Mouse (Mus musculus): ENCODE data around the gene Ky.

The Ky gene

GRCm38 (mm10) chr9:102505700-102506585, at the start of gene Ky:
Gene Ky (plus strand): TSS chr9:102505750.
- peak; percentile 72 to 73 for DNase-seq

DNA sequence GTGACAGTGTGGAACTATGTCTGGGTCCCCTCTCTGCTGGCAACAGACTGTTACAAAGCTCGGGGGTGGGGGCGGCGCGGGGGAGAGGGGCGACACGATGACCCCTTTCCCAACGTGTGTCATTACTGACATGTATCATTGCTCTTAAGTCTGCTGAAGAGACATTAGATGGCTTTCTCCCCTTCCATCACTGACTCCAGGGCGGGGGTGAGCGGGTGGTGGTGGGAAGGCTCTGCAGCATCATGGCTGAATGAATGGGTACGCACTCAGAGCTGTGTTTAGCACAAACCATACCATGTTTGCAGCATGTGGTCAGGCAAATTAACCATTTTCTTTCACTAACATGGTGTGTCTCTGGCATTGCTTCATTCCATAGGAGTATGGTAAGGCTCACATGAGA, 43.3 kb upstream of the Ky start:
- no peak for DNase-seq

DNA sequence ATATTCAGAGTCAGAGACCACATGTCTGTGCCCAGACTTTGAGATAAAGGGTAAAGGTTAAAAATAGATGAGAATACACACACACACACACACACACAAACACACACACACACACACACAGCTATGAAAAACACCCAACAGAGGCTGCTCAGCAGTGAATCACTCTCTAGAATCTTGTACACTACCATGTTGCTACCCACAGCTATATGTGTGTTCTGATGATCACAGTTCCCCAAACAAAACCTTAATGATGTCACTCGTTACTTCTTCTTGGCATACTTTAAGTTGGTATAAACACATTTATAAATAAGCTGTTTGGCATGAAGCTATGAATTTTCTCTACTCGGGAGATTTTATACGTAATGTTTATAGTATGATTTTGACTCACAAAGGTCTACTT, 40.5 kb upstream of the Ky start:
- no peak for DNase-seq

DNA sequence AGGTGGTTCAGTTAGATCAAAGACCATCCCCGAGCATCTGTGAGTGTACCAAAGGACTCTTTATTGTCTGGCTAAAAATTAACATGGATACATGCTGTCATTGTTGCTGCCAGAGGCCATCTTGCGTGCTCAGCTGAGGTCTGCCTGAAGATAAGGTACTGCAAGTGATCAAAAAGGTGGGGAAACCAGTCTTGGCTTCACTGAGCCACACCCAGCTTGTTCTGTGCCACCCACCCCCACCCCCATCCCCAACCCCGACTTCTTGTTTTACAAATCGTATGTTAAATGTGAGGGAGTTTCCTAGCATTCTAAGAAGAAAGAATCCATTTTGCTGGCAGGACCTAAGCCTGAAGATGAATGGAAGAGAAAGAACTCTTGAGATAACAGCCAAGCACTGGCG, 39.8 kb upstream of the Ky start:
- DNase-seq, result no peak

DNA sequence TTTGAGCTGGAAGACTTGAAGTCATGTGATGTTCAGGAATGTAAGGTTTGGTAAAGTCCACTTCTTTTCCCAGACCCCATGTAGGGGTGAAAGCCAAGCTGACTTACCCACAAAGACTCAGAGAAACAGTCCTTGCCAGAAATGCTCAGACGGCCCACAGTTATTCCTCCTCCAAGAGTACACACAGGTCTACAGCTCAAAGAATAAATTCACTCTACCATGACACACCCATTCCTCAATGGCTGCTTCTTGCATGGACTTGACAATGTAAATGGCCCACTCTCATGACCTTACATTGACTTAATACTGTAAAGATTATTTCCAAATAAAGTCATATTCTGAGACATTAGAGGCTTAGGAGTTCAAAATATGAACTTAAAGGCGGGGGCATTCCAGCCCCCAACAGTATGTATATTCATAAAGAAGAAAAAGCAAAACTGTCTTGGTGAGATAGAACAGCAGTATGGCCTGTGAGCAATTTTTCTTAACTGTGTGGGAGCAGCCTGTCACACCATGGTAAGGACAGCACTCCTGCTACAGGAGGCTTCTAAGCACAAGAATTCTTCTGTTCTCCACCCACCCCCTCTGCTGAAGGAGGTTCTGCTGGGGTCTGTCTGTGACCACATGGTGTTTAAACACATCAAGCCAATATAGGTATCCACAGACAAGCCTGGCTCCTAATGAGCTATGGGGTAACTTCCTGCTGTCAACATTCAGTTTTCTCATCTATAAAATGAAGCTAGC, 35.3 kb upstream of the Ky start:
- DNase-seq, result no peak

DNA sequence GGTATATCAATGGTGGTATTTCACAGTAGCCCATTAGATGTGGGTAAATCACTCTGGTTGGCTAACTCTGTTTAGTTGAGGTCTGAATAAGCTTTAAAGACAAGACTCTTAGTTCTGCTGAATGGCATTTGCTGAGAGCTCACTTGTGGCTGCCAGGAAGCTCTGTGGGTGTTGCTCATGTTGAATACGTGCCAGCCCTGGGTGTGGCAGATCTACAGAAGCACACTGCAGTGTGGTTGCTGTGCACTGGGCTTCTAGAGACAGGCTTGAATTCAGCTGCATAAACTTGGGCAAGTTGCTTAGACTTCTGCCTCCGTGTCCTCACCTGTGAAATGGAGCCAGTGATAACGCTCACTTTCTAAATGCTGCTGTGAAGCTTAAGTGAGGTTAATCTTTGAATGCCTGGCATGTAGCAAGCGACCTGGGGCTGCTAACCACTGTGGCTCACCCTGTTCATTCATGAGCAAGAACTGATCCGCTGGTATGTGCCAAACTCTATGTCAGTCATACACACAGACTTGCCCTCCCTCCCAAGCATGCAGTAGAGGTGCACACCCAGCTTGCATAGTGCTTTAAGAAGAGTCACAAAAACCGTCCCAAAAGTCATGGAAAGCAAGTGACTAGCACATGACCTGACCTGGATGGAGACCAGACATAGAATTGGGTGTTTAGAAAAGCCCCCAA, 27.6 kb upstream of the Ky start:
- peak; percentile 58 to 59 for DNase-seq

DNA sequence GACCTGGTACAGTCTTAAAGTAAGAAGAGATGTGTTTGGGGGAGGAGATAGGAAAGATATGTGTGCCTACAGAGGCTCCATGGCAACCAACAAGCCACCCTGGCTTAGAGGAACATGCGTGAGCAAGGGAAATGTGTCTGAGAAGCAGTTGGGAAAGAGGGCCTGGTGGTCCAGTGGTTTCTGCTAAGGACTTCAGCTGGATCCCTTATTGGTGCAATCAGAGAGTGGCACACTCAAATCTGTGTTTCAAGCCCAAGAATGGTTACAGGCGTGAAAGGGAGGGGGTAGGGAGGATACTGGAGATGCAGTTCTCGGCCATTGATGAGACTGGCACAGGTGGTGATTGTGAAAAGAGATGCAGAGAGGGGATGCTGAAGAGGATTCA, 27.1 kb upstream of the Ky start:
- DNase-seq, result no peak

DNA sequence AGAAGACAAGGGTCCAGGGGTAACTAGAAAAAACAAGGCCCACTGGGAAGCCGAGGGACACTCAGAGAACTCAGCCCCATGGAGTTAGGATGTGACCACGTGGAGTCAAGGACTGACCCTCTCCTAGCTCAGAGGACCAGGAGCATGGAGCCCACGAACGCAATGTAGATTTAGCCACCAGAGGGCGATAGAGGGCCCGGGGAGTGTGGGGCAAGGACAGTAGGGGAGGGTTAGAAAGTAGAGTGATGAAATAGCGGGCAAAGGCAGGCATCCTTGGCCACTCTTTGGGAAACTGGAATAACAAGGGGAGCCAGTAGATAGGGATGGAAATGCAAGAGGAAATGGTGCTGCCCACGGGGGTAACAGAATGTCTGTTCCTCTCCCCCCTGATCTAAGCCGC, 26.5 kb upstream of the Ky start:
- DNase-seq, result peak; percentile 72 to 74

DNA sequence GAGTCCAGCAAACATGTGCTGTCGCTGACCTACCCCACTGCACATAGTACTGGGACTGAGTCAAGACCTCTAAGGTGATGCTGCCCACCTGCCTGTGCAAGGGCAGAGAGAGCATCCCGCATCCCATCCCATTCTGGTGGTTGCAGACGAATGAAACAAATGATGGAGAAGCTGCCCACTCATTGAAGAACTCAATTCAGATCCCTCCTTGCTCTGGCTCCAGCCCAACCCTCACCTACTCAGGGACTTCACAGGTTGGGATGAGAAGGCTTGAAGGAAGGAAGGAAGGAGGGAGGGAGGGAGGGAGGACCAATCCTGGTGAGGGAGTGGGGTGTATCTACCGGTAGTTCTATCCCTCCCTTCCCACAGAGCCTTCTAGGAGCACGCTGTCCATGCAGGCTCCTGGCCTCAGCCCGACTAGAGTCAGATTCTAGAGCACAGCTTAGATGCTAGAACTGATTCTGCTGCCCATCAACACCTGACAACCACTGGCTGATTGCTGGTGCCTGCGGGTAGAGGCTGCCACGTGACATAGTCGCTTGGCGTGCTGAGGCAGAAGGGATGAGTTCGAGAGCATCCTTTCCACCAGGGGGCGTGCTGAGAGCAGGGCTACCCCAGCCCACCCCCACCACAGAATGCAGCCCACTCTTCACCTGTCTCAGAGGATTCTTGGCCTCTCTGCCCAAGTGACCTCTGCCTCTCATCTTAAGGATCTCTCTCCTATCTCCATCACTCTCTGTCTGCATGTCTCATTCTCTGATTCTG, 13.3 kb upstream of the Ky start:
- DNase-seq, result peak; percentile 85

DNA sequence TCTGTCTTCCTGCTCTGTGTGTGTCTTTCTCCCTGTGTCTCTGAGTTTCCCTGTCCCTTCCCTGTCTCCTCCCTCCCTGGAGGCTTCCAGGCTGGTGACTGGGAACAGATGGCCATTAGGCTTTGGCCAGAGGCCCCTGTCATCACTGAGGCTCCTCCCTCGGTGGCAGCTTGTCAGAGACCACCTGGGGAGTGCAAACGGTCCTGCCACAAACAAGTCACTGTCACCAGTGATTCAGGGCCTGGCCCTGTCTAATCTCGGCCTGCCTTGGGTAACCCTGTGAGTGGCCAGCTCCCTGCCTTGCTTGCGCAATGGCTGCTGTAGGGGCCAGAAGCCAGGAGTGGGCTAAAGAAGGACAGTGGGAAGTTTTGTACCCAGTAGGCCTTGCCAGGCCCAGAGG, 12.5 kb upstream of the Ky start:
- DNase-seq, result peak; percentile 97

GRCm38 (mm10) chr9:102493916-102494315, 11.6 kb upstream of the Ky start:
- DNase-seq, result peak in 1 of 2 experiments; percentile 7

GRCm38 (mm10) chr9:102494454-102494853, 11.1 kb upstream of the Ky start:
- DNase-seq, result peak; percentile 52 to 56

DNA sequence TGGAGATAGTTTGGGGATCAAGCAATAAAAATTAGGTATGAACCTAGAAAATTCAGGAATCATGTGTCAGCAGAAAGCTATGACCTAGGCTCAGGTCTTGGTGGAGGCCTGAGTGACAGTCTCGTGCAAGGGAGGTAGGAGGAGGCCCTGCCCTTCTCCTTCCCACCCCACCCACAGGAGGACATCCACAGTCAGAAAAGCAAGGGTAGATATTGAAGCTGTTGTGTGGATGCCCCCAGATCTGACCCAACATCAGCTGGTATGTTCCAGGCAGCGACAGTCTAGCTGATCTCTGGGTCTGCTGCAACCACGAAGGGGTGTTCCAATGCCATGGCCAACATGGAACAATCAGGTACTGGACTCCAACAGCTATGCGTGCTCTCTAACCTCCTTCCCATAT, 10.3 kb upstream of the Ky start:
- DNase-seq, result peak in 1 of 2 experiments; percentile 1

DNA sequence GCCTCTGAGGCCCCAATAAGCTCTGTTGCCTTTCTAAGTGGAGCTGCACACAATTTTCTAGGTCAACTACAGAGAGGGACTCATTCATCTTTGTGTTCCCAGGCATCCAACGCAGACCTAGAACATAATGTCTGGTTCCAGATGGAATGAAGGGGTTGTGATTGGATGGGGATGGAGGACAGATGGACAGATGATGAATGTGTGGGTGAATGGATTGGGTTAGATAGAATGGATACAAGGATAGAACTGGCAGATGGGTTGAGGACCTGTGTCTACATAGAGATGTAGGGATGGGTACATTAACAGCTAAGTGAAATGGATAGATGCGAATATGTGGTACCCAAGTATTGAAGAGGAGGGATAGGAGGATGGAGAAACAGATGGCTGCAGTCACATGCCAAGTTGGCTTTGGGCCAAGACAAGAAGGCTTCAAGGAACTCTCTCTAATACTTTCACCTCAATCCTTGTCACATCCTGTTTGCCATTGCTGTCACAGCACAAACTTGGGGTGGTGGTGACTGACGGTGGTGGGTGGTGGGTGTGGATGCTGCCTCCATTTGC, 9.0 kb upstream of the Ky start:
- DNase-seq, result peak; percentile 83 to 85

DNA sequence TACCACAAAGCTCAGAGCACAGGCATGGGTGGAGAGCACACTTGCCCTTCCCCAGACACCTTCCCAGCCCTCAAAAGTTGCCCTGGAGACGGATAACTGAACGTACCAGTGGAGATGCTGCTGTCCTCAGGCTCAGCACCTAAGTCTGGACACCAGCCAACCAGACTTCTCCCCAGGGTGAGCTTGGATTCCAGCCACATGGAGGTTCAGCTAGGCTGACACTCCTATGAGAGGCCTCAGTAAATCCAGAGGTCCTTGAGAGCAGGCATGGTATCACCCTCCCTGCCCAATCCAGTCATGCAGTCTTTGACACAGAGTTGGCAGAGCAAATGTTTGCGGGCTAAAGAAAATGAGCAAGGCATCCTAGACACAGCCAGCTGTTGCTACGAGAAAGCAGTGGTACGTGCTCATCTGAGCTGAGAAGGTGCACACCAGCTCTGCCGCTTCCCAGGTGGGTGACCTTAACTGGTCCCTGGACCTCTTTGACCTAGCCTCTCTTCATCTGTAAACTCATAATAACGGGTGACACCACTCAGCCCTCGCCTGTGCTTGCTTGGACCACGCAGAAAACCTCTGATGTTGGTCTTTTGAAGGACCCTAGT, 8.4 kb upstream of the Ky start:
- peak; percentile 64 to 66 for DNase-seq

GRCm38 (mm10) chr9:102497833-102498430, 7.6 kb upstream of the Ky start:
- DNase-seq, result no peak

DNA sequence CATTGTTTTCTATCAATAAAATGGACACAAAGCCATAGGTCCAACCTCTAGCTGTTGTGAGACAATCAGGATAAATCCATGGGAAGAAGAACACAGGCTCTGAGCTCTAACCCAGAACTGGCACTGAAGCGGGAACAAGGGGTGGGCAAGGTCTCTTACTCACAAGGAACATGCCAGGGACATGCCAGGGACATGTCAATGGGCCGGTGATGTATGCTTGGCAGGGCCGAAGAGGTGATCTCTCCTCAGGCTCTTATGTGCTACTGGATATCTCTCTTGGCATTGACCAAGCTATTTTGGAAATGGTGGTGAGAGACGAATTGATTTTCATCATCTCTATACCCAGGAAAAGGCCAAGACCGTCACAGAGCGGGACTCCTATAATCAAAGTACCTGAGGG, 6.8 kb upstream of the Ky start:
- DNase-seq, result peak; percentile 63 to 69

DNA sequence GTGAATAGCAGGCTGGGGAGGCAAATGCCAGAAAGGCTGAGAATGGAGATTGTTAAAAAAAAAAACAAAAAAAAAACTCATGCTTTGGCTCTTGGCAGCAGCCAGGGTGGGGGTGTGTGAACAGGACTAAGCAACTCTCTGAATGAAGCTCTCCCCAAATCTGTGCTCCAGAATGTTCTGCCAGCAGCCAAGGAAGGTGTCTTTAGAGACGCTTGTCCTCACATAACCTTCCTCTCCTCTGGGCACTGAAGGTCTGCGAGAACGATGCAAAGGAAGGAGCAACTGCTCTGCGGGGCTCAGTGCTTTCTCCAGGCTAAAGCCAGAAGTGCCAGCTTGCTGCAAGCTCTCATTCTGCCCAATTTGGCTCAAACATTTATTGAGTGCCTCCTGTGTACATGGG, 6.3 kb upstream of the Ky start:
- peak; percentile 84 to 88 for DNase-seq

GRCm38 (mm10) chr9:102499746-102500145, 5.8 kb upstream of the Ky start:
- DNase-seq, result no peak

GRCm38 (mm10) chr9:102501113-102501512, 4.4 kb upstream of the Ky start:
- peak in 1 of 2 experiments; percentile 31 for DNase-seq

DNA sequence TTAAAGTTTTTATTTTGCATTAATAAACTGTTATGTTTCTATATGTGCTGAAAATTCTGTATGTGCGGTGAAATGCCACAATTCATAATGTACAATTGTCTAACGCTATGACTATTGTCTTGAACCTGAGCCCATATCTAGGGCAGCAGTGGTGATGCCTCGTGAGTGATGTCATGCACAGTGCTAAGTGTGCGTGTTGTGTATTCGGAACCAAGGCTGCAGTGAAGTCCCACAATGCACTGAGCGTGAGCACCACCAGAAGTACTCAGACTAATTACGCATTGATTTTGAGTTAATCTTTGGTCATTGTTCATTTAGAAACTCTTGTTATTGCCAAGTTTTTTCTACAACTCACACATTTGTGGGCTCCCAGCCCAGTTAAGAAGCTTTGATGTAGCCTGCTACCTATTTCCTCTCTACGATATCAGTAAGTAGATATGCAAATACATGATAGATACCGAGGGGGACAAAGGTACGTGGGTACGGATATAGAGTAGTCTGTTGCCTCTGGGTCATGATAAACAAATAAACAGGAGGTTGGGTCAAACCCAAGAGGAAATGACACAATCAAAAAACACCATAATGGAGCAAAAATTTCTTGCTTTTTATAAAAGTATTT, 3.4 kb upstream of the Ky start:
- DNase-seq, result no peak
